Mouse (Mus musculus): ENCODE measurements around the gene Ksr2. TPM values are rescaled to one million over a fixed set of nuclear protein-coding genes. Genes with fewer than 3 reads are reported as not detected.

Gene Ksr2
- polyA plus RNA-seq, 1 experiment = not detected

GRCm38 (mm10) chr5:117556570-117556969 lies 142.8 kb downstream of the Ksr2 start:
- H3K36me3 ChIP-seq (ENCODE audit: control insufficient read depth) = no peaks in the 10 kb centered on the region
- no peaks in the 10 kb centered on the region for H3K4me1 ChIP-seq (ENCODE audit: control insufficient read depth)
- TF ChIP-seq GATA1 (IDR thresholded peaks at IDR 0.05; ENCODE audit: low read length) = no peak
- no peak for TF ChIP-seq TAL1 (IDR thresholded peaks at IDR 0.05; ENCODE audit: low read length)
- peaks cover 40% of the 10 kb centered on the region for H3K9me3 ChIP-seq (ENCODE audit: control insufficient read depth, low read length)
- H3K4me3 ChIP-seq (replicated peaks) = no peak overlapping the region
- H3K27me3 ChIP-seq (ENCODE audit: control insufficient read depth) = no peaks in the 10 kb centered on the region

- Histone ChIP-seq H3K4me1 (ENCODE audit: control insufficient read depth) (no peaks in the 10 kb centered on the region), H3K27me3 (ENCODE audit: control insufficient read depth) (no peaks in the 10 kb centered on the region), H3K4me3 (replicated peaks) (no peak overlapping the region), H3K36me3 (ENCODE audit: control insufficient read depth) (no peaks in the 10 kb centered on the region), H3K9me3 (ENCODE audit: control insufficient read depth, low read length) (peaks cover 20% of the 10 kb centered on the region)
- TF ChIP-seq GATA1 (IDR thresholded peaks at IDR 0.05; ENCODE audit: low read length) = no peak
- TF ChIP-seq TAL1 (IDR thresholded peaks at IDR 0.05; ENCODE audit: low read length) = no peak
Measured at GRCm38 (mm10) chr5:117561080-117561479, 147.3 kb downstream of the Ksr2 start.

- Histone ChIP-seq H3K9me3 (ENCODE audit: control insufficient read depth, low read length) (peaks cover 21% of the 10 kb centered on the region), H3K36me3 (ENCODE audit: control insufficient read depth) (no peaks in the 10 kb centered on the region), H3K4me3 (replicated peaks) (no peak overlapping the region), H3K27me3 (ENCODE audit: control insufficient read depth) (no peaks in the 10 kb centered on the region), H3K4me1 (ENCODE audit: control insufficient read depth) (no peaks in the 10 kb centered on the region)
- no peak for TF ChIP-seq GATA1 (IDR thresholded peaks at IDR 0.05; ENCODE audit: low read length)
- TF ChIP-seq TAL1 (IDR thresholded peaks at IDR 0.05; ENCODE audit: low read length) = no peak
Measured at GRCm38 (mm10) chr5:117566051-117566665, 152.4 kb downstream of the Ksr2 start.

GRCm38 (mm10) chr5:117569190-117569795 lies 155.5 kb downstream of the Ksr2 start:
- H3K9me3 ChIP-seq (ENCODE audit: control insufficient read depth, low read length) = peaks cover 26% of the 10 kb centered on the region
- H3K4me1 ChIP-seq (ENCODE audit: control insufficient read depth) = no peaks in the 10 kb centered on the region
- no peak for TF ChIP-seq GATA1 (IDR thresholded peaks at IDR 0.05; ENCODE audit: low read length)
- no peak for TF ChIP-seq TAL1 (IDR thresholded peaks at IDR 0.05; ENCODE audit: low read length)
- no peaks in the 10 kb centered on the region for H3K36me3 ChIP-seq (ENCODE audit: control insufficient read depth)
- no peak overlapping the region for H3K4me3 ChIP-seq (replicated peaks)
- no peaks in the 10 kb centered on the region for H3K27me3 ChIP-seq (ENCODE audit: control insufficient read depth)

DNA sequence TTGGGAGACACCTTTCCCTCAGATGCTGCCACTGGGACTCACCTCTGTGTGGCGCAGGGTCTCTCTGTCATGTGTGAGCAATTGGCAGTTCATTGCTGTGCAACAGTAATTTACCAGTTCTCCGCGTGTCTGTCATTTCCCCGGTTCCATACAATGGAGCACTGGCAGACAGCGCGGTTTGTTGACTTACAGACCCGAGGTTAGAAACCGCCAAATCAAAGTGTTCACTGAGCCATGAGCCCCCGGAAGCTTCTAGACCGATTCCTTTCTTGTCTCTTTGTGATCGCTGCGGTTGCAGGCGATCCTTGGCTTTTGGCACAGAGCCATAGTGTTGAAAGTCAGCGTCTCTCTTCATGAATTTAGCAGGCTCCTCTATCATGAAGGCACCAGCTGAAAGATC lies 158.6 kb downstream of the Ksr2 start:
- no peak for TF ChIP-seq GATA1 (IDR thresholded peaks at IDR 0.05; ENCODE audit: low read length)
- no peak for TF ChIP-seq TAL1 (IDR thresholded peaks at IDR 0.05; ENCODE audit: low read length)
- no peak overlapping the region for H3K4me3 ChIP-seq (replicated peaks)
- no peaks in the 10 kb centered on the region for H3K27me3 ChIP-seq (ENCODE audit: control insufficient read depth)
- no peaks in the 10 kb centered on the region for H3K36me3 ChIP-seq (ENCODE audit: control insufficient read depth)
- no peaks in the 10 kb centered on the region for H3K4me1 ChIP-seq (ENCODE audit: control insufficient read depth)
- peaks cover 13% of the 10 kb centered on the region for H3K9me3 ChIP-seq (ENCODE audit: control insufficient read depth, low read length)

- Histone ChIP-seq H3K4me3 (replicated peaks) (no peak overlapping the region), H3K36me3 (ENCODE audit: control insufficient read depth) (no peaks in the 10 kb centered on the region), H3K4me1 (ENCODE audit: control insufficient read depth) (no peaks in the 10 kb centered on the region), H3K9me3 (ENCODE audit: control insufficient read depth, low read length) (peaks cover 13% of the 10 kb centered on the region), H3K27me3 (ENCODE audit: control insufficient read depth) (no peaks in the 10 kb centered on the region)
- no peak for TF ChIP-seq GATA1 (IDR thresholded peaks at IDR 0.05; ENCODE audit: low read length)
- no peak for TF ChIP-seq TAL1 (IDR thresholded peaks at IDR 0.05; ENCODE audit: low read length)
Measured at GRCm38 (mm10) chr5:117574894-117575293, 161.1 kb downstream of the Ksr2 start.

- Histone ChIP-seq H3K4me1 (ENCODE audit: control insufficient read depth) (no peaks in the 10 kb centered on the region), H3K36me3 (ENCODE audit: control insufficient read depth) (no peaks in the 10 kb centered on the region), H3K4me3 (replicated peaks) (no peak overlapping the region), H3K9me3 (ENCODE audit: control insufficient read depth, low read length) (peaks cover 8% of the 10 kb centered on the region), H3K27me3 (ENCODE audit: control insufficient read depth) (no peaks in the 10 kb centered on the region)
- no peak for TF ChIP-seq TAL1 (IDR thresholded peaks at IDR 0.05; ENCODE audit: low read length)
- no peak for TF ChIP-seq GATA1 (IDR thresholded peaks at IDR 0.05; ENCODE audit: low read length)
Measured at GRCm38 (mm10) chr5:117577598-117577997, 163.8 kb downstream of the Ksr2 start.

- Histone ChIP-seq H3K4me3 (replicated peaks) (no peak overlapping the region), H3K9me3 (ENCODE audit: control insufficient read depth, low read length) (no peaks in the 10 kb centered on the region)
Measured at GRCm38 (mm10) chr5:117581711-117582110, 167.9 kb downstream of the Ksr2 start.

DNA sequence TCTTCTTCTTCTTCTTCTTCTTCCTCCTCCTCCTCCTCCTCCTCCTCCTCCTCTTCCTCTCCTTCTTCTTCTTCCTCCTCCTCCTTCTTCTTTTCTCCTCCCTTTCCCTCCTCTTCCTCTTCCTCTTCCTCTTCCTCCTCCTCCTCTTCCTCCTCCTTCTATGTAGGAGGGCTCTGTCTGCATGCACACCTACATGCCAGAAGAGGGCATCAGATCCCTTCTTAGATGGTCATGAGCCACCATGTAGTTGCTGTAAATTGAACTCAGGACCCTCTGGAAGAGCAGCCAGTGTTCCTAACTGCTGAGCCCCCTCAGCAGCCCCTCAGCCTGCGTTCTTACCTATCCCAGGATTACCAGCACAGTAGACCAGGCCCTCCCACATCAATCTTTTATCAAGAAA lies 170.6 kb downstream of the Ksr2 start:
- Histone ChIP-seq H3K27me3 (ENCODE audit: control insufficient read depth) (no peaks in the 10 kb centered on the region), H3K9me3 (ENCODE audit: control insufficient read depth, low read length) (no peaks in the 10 kb centered on the region), H3K36me3 (ENCODE audit: control insufficient read depth) (no peaks in the 10 kb centered on the region), H3K4me3 (replicated peaks) (no peak overlapping the region), H3K4me1 (ENCODE audit: control insufficient read depth) (no peaks in the 10 kb centered on the region)
- no peak for TF ChIP-seq TAL1 (IDR thresholded peaks at IDR 0.05; ENCODE audit: low read length)
- no peak for TF ChIP-seq GATA1 (IDR thresholded peaks at IDR 0.05; ENCODE audit: low read length)

More at GRCm38 (mm10) chr5:117581711-117582110, 167.9 kb downstream of the Ksr2 start:
- no peaks in the 10 kb centered on the region for H3K4me1 ChIP-seq (ENCODE audit: control insufficient read depth)
- TF ChIP-seq GATA1 (IDR thresholded peaks at IDR 0.05; ENCODE audit: low read length) (no peak), TAL1 (IDR thresholded peaks at IDR 0.05; ENCODE audit: low read length) (no peak)
- H3K36me3 ChIP-seq (ENCODE audit: control insufficient read depth) = no peaks in the 10 kb centered on the region
- no peaks in the 10 kb centered on the region for H3K27me3 ChIP-seq (ENCODE audit: control insufficient read depth)

Measured in erythroblast, embryonic 14.5 days (primary cell).